Mouse (Mus musculus): ENCODE results near the gene Lipc. TPM values are rescaled to one million over a fixed set of nuclear protein-coding genes. Genes with fewer than 3 reads are reported as not detected.

Gene Lipc
- total and polyA plus RNA-seq, 3 experiments, result 0.11 TPM; not detected in 2

GRCm38 (mm10) chr9:70973286-70973685 is 21.3 kb upstream of the Lipc start:
- Histone ChIP-seq H3K4me1 (ENCODE audit: insufficient read depth, low read depth, low read length) (no peaks in the 10 kb centered on the region), H3K27me3 (ENCODE audit: insufficient read depth, low read length) (peaks cover 16% of the 10 kb centered on the region), H3K9me3 (replicated peaks) (no peaks in the 10 kb centered on the region), H3K36me3 (replicated peaks) (no peaks in the 10 kb centered on the region), H3K4me3 (ENCODE audit: low read depth, low read length) (no peak overlapping the region)
- TF ChIP-seq POLR2AphosphoS5 (IDR thresholded peaks at IDR 0.05; ENCODE audit: insufficient replicate concordance, low read depth, low read length), result no peak
- TF ChIP-seq GATA1 (IDR thresholded peaks at IDR 0.05; ENCODE audit: borderline replicate concordance, low read length), result no peak
- no peak for TF ChIP-seq GATA2 (IDR thresholded peaks at IDR 0.05; ENCODE audit: borderline replicate concordance, low read depth, low read length)
- TF ChIP-seq TAL1 (conservative IDR thresholded peaks at IDR 0.05; ENCODE audit: low read depth, low read length), result no peak
- no peak for TF ChIP-seq CTCF (IDR thresholded peaks at IDR 0.05; ENCODE audit: low read depth, low read length)
- DNase-seq (ENCODE audit: low spot score) (no peak), ATAC-seq (ENCODE audit: extremely low read depth, insufficient number of reproducible peaks, low FRiP score, poor library complexity, severe bottlenecking) (no peak)

GRCm38 (mm10) chr9:70969244-70969643 is 17.2 kb upstream of the Lipc start:
- Histone ChIP-seq H3K36me3 (replicated peaks) (no peaks in the 10 kb centered on the region), H3K27me3 (ENCODE audit: insufficient read depth, low read length) (peaks cover 28% of the 10 kb centered on the region), H3K4me1 (ENCODE audit: insufficient read depth, low read depth, low read length) (peaks cover 5% of the 10 kb centered on the region; the same call in 1 of the 2 replicates), H3K4me3 (ENCODE audit: low read depth, low read length) (no peak overlapping the region), H3K9me3 (replicated peaks) (no peaks in the 10 kb centered on the region)
- DNase-seq (ENCODE audit: low spot score) (no peak), ATAC-seq (ENCODE audit: extremely low read depth, insufficient number of reproducible peaks, low FRiP score, poor library complexity, severe bottlenecking) (no peak)
- TF ChIP-seq GATA2 (IDR thresholded peaks at IDR 0.05; ENCODE audit: borderline replicate concordance, low read depth, low read length), result no peak
- TF ChIP-seq POLR2AphosphoS5 (IDR thresholded peaks at IDR 0.05; ENCODE audit: insufficient replicate concordance, low read depth, low read length), result no peak
- no peak for TF ChIP-seq GATA1 (IDR thresholded peaks at IDR 0.05; ENCODE audit: borderline replicate concordance, low read length)
- no peak for TF ChIP-seq CTCF (IDR thresholded peaks at IDR 0.05; ENCODE audit: low read depth, low read length)
- no peak for TF ChIP-seq TAL1 (conservative IDR thresholded peaks at IDR 0.05; ENCODE audit: low read depth, low read length)

- Histone ChIP-seq H3K27me3 (ENCODE audit: insufficient read depth, low read length) (peaks cover 31% of the 10 kb centered on the region), H3K4me1 (ENCODE audit: insufficient read depth, low read depth, low read length) (peaks cover 5% of the 10 kb centered on the region; the same call in 1 of the 2 replicates), H3K4me3 (ENCODE audit: low read depth, low read length) (no peak overlapping the region), H3K9me3 (replicated peaks) (no peaks in the 10 kb centered on the region), H3K36me3 (replicated peaks) (no peaks in the 10 kb centered on the region)
- no peak for DNase-seq (ENCODE audit: low spot score)
- ATAC-seq (ENCODE audit: extremely low read depth, insufficient number of reproducible peaks, low FRiP score, poor library complexity, severe bottlenecking), result no peak
- TF ChIP-seq GATA2 (IDR thresholded peaks at IDR 0.05; ENCODE audit: borderline replicate concordance, low read depth, low read length) (no peak), TAL1 (conservative IDR thresholded peaks at IDR 0.05; ENCODE audit: low read depth, low read length) (no peak), CTCF (IDR thresholded peaks at IDR 0.05; ENCODE audit: low read depth, low read length) (no peak), POLR2AphosphoS5 (IDR thresholded peaks at IDR 0.05; ENCODE audit: insufficient replicate concordance, low read depth, low read length) (no peak), GATA1 (IDR thresholded peaks at IDR 0.05; ENCODE audit: borderline replicate concordance, low read length) (no peak)
These were observed 14.3 kb upstream of the Lipc start for GRCm38 (mm10) chr9:70965999-70966994.

- DNase-seq (ENCODE audit: low spot score), result no peak
These were observed 13.4 kb upstream of the Lipc start for GRCm38 (mm10) chr9:70965422-70965821.

GRCm38 (mm10) chr9:70965011-70965410 is 13.0 kb upstream of the Lipc start:
- ATAC-seq (ENCODE audit: extremely low read depth, insufficient number of reproducible peaks, low FRiP score, poor library complexity, severe bottlenecking) (no peak), DNase-seq (ENCODE audit: low spot score) (no peak)

More at GRCm38 (mm10) chr9:70965422-70965821, 13.4 kb upstream of the Lipc start:
- no peaks in the 10 kb centered on the region for H3K36me3 ChIP-seq (replicated peaks)
- H3K4me1 ChIP-seq (ENCODE audit: insufficient read depth, low read depth, low read length), result peaks cover 5% of the 10 kb centered on the region; the same call in 1 of the 2 replicates
- H3K27me3 ChIP-seq (ENCODE audit: insufficient read depth, low read length), result peaks cover 31% of the 10 kb centered on the region
- no peak for ATAC-seq (ENCODE audit: extremely low read depth, insufficient number of reproducible peaks, low FRiP score, poor library complexity, severe bottlenecking)
- H3K9me3 ChIP-seq (replicated peaks), result no peaks in the 10 kb centered on the region
- TF ChIP-seq POLR2AphosphoS5 (IDR thresholded peaks at IDR 0.05; ENCODE audit: insufficient replicate concordance, low read depth, low read length) (no peak), GATA1 (IDR thresholded peaks at IDR 0.05; ENCODE audit: borderline replicate concordance, low read length) (no peak), GATA2 (IDR thresholded peaks at IDR 0.05; ENCODE audit: borderline replicate concordance, low read depth, low read length) (no peak), CTCF (IDR thresholded peaks at IDR 0.05; ENCODE audit: low read depth, low read length) (no peak), TAL1 (conservative IDR thresholded peaks at IDR 0.05; ENCODE audit: low read depth, low read length) (no peak)
- H3K4me3 ChIP-seq (ENCODE audit: low read depth, low read length), result no peak overlapping the region

GRCm38 (mm10) chr9:70963461-70963891 is 11.4 kb upstream of the Lipc start:
- H3K4me3 ChIP-seq (ENCODE audit: low read depth, low read length), result no peak overlapping the region
- no peaks in the 10 kb centered on the region for H3K9me3 ChIP-seq (replicated peaks)
- TF ChIP-seq TAL1 (conservative IDR thresholded peaks at IDR 0.05; ENCODE audit: low read depth, low read length), result no peak
- TF ChIP-seq POLR2AphosphoS5 (IDR thresholded peaks at IDR 0.05; ENCODE audit: insufficient replicate concordance, low read depth, low read length), result no peak
- TF ChIP-seq GATA1 (IDR thresholded peaks at IDR 0.05; ENCODE audit: borderline replicate concordance, low read length), result no peak
- no peak for TF ChIP-seq GATA2 (IDR thresholded peaks at IDR 0.05; ENCODE audit: borderline replicate concordance, low read depth, low read length)
- TF ChIP-seq CTCF (IDR thresholded peaks at IDR 0.05; ENCODE audit: low read depth, low read length), result no peak
- H3K36me3 ChIP-seq (replicated peaks), result no peaks in the 10 kb centered on the region
- peaks cover 31% of the 10 kb centered on the region for H3K27me3 ChIP-seq (ENCODE audit: insufficient read depth, low read length)
- ATAC-seq (ENCODE audit: extremely low read depth, insufficient number of reproducible peaks, low FRiP score, poor library complexity, severe bottlenecking), result no peak
- H3K4me1 ChIP-seq (ENCODE audit: insufficient read depth, low read depth, low read length), result peaks cover 5% of the 10 kb centered on the region; the same call in 1 of the 2 replicates
- DNase-seq (ENCODE audit: low spot score), result no peak

More at GRCm38 (mm10) chr9:70965011-70965410, 13.0 kb upstream of the Lipc start:
- H3K36me3 ChIP-seq (replicated peaks), result no peaks in the 10 kb centered on the region
- peaks cover 5% of the 10 kb centered on the region; the same call in 1 of the 2 replicates for H3K4me1 ChIP-seq (ENCODE audit: insufficient read depth, low read depth, low read length)
- TF ChIP-seq POLR2AphosphoS5 (IDR thresholded peaks at IDR 0.05; ENCODE audit: insufficient replicate concordance, low read depth, low read length), result no peak
- TF ChIP-seq TAL1 (conservative IDR thresholded peaks at IDR 0.05; ENCODE audit: low read depth, low read length), result no peak
- TF ChIP-seq GATA2 (IDR thresholded peaks at IDR 0.05; ENCODE audit: borderline replicate concordance, low read depth, low read length), result no peak
- no peak for TF ChIP-seq CTCF (IDR thresholded peaks at IDR 0.05; ENCODE audit: low read depth, low read length)
- no peak for TF ChIP-seq GATA1 (IDR thresholded peaks at IDR 0.05; ENCODE audit: borderline replicate concordance, low read length)
- no peak overlapping the region for H3K4me3 ChIP-seq (ENCODE audit: low read depth, low read length)
- peaks cover 31% of the 10 kb centered on the region for H3K27me3 ChIP-seq (ENCODE audit: insufficient read depth, low read length)
- H3K9me3 ChIP-seq (replicated peaks), result no peaks in the 10 kb centered on the region
